Mouse (Mus musculus) spleen, postnatal 10 days (tissue): ENCODE data around the gene Slc9a8.

Experiments used
- DNase-seq, 2 experiments: peaks; one replicate each; pipeline ENCODE4 v3.0.0; 2021 to 2022; ENCODE audit warnings: low spot score in 2 of 2

The Slc9a8 gene

DNA sequence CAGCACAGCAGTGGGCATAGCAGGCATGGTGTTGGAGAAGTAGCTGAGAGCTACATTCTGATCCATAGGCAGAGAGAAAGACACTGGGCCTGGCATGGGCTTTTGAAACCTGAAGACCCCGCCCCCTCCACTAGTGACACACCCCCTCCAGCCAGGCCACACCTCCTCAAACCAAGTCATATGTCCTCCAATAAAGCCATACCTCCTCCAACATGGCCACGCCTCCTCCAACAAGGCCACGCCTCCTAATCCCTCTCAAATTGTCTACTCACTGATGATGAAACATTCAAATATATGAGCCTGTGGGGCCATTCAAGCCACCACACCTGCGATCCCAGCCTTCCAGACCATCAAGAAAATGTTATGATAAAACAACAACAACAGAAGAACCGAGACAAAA lies 7.1 kb upstream of the Slc9a8 start:
- no peak for DNase-seq

DNA sequence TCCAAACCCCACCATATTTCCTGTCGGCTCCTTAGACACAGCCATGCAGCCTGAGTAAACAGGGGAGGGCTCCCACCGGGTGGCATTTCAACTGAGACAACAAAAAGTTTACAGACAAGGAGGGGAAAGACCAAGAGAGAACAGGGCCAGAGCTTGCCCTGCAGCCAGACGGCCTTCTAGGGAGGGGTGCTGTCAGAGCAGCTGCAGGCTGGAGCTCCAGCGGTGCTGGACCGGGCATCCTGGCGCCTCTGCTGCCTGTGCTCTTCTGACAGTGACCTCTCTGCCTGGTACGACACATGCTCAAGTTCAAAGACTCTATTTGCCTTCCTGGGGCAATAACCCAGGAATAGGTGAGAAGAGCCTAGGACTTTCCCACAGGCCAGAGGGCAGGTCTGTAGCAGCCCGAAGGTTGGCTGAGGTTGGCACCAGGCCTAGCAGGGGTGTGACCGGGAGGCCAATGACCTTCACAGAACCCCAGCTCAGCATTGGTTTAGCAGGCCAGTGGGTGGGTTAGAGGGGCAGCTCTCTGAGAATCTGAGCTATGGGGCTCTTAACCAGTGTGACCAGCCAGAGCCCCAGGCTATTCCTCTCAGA lies 5.4 kb upstream of the Slc9a8 start:
- DNase-seq = no peak

DNA sequence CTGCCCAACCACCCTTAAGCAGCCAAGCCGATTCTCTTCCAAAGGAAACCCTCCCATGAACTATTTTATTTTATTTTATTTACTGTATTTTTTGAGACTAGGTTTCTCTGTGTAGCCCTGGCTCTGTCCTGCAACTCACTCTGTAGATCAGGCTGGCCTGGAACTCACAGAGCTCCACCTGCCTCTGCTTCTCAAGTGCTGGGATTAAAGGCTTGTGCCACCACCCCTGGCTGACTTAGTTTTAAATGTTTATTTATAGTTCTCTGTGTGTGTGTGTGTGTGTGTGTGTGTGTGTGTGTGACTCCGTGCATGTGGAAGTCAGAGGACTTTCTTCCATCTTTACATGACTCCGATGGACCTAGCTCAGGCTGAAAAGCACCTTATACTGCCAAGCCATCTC lies 4.5 kb upstream of the Slc9a8 start:
- DNase-seq = no peak

GRCm38 (mm10) chr2:167417694-167418093 lies 3.8 kb upstream of the Slc9a8 start:
- DNase-seq = peak; percentile 66 to 79

GRCm38 (mm10) chr2:167419204-167419603 lies 2.3 kb upstream of the Slc9a8 start:
- DNase-seq = peak; percentile 94

- peak in 1 of 2 experiments; percentile 38 for DNase-seq
Measured at GRCm38 (mm10) chr2:167420811-167421241, 686 bp upstream of the Slc9a8 start.

DNA sequence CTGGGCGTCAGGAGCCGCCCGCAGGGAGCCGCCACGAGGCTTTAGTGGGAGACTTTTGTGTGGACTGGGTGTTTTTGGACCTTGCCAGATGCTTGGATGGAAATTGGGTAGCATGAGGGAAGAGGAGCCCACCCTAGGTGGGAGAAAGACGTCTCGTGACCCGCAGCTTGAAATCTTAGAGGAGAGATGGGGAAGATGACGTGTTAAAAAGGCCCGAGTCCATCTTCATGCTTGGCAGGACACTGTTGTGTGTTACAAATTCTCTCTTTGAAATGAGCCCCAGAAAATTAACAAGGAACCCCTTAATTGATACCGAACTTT lies 598 bp downstream of the Slc9a8 start:
- DNase-seq = no peak

GRCm38 (mm10) chr2:167423031-167423611 lies 1.6 kb downstream of the Slc9a8 start:
- DNase-seq = no peak

GRCm38 (mm10) chr2:167424040-167424439 lies 2.5 kb downstream of the Slc9a8 start:
- DNase-seq = peak in 1 of 2 experiments; percentile 30

DNA sequence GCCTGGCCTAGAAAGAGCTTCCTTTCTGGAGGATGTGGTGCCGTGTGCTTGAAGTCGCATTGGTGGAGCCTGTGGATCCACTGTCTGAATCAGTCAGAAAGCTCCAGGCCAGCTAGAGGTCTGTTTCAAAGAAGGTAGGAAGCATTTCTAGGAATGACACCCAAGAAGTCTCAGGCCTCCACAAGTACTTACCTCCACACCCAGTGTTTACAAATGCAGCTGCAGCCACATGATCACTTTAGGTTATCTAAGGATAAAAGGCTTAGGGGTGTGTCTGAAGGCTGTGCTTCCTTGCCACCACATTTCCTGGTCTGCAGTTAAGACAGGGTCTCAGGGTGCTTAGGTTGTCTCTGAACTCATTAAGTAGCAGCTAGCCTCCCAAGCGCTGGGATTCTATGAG lies 3.0 kb downstream of the Slc9a8 start:
- no peak for DNase-seq

DNA sequence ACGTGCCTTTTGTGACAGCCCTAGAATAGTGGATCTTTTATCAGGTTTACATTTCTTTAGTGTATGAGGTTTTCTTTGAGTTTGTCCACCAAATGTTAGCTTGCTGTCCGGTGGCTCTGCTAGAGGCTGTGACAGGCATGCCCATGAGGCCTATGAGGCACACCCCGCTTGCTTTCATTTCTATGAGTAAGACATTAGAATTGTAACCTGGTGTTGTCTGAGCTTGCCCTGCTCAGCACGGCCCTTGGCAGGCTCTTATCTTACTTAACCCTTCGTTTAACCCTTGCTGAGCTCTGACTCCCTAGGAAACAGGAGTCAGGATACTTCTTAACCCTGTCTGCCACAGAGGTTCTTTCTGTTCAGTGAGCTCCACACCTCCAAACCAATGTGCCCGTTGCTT lies 3.9 kb downstream of the Slc9a8 start:
- DNase-seq = no peak

DNA sequence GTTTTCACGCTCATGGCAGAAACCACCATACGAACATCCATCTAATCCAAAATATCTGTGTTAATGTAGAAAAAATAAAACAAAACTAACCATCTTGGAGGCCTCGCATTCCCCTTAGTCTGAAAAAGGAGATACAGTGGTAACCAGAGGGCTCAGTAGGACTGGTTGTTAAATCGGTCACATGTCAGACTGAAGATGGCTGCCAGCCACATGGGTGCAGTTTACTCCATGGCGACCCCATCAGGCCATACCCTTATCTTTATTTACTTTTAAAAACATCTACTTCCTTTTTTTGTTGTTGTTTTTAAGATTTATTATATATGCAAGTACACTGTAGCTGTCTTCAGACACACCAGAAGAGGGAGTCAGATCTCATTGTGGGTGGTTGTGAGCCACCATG lies 8.1 kb downstream of the Slc9a8 start:
- DNase-seq = no peak

DNA sequence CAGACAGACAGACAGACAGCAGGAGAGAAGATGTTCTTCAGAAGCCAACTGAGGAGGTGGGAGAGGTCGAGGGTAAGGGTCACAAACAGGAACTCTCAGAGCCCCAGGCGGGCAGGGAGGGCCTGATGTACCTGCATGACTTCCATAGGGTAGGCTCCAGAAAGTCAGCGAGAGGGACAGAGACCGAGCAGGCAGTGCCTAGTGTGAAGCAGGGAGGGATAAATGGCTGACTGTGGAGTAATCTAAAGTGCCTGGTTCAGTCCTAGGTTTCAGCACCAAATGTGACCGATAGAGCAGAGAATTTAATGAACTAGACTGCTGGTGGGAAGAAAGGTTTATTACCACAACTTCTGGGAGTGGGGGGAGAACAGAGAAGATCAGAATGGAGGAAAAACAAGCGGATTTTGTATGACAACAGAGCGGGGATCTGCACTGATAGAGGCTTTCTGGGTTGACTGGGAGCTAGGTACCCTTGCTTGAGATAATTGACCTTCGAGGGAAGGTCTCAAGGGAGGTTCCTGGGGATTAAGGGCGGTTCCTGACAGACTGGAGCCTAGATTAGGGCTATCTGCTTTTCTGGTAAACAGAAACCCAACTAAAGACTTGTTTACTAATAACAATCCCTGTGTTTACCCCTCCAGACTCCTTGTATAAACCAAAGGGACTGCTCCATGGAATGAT lies 9.4 kb downstream of the Slc9a8 start:
- DNase-seq = peak in 1 of 2 experiments; percentile 35

GRCm38 (mm10) chr2:167431418-167431776 lies 9.9 kb downstream of the Slc9a8 start:
- DNase-seq = peak in 1 of 2 experiments; percentile 44

GRCm38 (mm10) chr2:167434570-167434969 lies 13.1 kb downstream of the Slc9a8 start:
- DNase-seq = no peak

DNA sequence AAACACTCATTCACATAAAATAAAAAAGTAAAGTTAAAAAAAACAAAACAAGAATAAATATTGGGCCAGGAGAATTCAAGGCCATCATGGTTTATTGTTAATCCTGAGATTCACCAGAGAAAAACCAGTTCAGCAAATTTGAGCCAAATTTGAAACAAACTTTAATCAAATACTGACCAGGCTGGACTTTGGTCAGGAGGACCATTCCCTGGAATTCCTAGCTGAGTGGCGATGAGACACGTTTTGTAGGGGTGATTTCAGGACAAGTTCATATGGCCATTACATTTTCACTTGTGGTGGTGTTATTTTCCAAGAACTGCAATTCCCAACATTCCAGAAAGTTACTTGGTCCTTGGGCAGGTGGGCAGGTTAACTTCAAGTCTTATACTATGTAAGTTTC lies 14.1 kb downstream of the Slc9a8 start:
- no peak for DNase-seq

DNA sequence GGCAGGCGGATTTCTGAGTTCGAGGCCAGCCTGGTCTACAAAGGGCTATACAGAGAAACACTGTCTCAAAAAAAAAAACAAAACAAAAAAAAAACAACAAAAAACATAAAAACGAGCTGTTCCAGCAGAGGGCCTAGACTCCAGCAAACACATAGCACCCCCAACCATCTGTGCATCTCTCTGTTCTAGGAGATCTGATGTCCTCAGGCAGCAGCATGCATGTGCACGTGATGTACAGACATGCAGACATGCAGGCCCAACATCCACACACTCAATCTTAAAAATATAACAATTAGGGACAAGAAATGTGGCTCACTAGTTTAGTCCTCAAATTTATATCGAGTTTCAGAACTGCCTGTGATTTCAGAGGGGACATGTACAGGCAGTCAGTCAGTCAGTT lies 14.9 kb downstream of the Slc9a8 start:
- DNase-seq = no peak

DNA sequence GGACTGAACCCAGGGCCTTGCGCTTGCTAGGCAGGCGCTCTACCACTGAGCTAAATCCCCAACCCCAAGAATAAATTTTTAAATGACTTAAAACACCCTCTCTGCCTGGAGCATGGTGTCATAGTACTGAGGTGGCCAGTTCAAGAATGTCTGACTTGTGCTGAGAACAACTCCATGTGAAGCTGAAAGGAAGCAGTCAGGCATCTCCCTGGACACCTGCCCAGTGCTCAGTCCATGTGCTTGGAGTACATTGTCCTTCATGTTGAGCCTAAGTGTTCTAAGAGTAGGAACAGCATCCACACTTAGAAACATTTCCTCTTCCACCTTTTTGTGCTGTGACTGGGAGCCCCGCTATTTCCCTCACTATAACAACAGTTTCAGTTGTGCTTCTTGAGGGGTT lies 17.9 kb downstream of the Slc9a8 start:
- no peak for DNase-seq

- no peak for DNase-seq
Measured at GRCm38 (mm10) chr2:167443411-167444193, 22.1 kb downstream of the Slc9a8 start.

DNA sequence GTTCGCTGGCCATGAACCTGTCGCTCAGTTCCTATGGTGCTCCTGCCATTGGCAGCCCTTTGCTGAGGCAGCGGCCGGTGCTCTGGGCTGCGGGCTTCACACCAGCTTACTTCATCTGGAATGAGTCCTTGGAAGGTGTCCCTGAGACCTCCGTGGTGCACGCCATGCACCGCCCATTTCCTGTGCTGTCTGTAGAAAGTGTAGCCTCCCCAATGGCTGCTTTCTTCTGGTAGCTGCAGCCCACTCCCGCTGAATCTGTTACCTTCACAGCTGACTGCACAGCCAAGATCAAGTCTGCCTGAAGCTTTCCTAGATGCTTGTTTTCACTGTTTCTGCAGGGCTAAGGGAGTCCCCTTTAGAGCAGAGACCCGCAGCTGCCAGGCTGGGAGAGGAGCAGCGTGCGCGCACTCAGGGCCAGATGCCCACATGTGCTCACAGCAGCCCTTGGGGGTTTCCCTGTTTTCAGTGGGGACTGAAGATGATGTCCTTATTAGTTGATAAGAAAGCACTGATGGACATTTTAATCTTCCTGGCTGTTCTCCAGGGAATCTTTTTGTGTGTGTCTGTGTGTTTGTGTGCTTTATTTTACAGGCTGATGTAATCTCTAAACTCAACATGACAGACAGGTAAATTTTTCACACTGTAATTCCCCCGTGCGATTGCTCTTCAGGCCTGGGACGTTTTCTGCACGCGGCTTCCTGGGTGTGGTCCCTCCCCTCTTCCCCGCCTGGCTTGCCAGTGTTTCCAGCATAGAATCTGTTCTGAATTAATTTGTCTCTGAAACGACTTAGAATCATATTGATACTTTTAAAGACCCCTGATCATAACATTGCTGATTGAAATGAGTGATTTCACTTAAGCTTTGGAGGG lies 24.6 kb downstream of the Slc9a8 start:
- no peak for DNase-seq

- peak; percentile 34 to 43 for DNase-seq
Measured at GRCm38 (mm10) chr2:167447207-167447606, 25.7 kb downstream of the Slc9a8 start.

DNA sequence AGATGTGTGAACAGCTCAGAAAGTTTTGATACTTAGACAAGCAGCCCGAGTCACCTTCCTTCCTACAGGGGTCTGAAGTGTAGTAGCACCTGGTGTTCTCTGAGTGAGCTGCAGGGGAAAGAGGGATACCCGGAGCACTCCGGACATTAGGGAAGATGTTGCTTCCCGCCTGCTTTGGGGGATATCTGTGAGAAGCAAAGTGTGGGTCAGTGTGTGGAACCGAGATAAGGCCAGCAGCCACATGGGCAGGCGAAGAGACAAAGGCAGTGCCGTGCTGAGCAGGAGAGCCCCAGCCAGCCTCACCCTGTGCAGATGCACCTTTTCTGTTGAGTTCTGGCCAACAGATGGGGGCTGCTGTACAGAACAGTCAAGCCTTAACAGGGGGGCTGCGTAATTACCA lies 26.1 kb downstream of the Slc9a8 start:
- DNase-seq = peak; percentile 60 to 71
